Mouse (Mus musculus): ENCODE data around the gene Calr4. TPM values are rescaled to one million over a fixed set of nuclear protein-coding genes. Genes with fewer than 3 reads are reported as not detected.

Calr4 gene
- total RNA-seq (2014; rRNA removed) (0.54 and 1.0 TPM in 2 replicates), polyA plus RNA-seq (2015; fragmentation: Nextera tagmentation; extraction: Ambion mirVana) (1.6 TPM in 2 replicates)

- Histone ChIP-seq H3K36me3 (ENCODE audit: insufficient read depth, low read length) (no peaks in the 10 kb centered on the region), H3K9me3 (ENCODE audit: low read length) (no peaks in the 10 kb centered on the region), H3K4me1 (ENCODE audit: insufficient read depth, low read length) (peaks cover 5% of the 10 kb centered on the region), H3K4me3 (ENCODE audit: low read length) (no peak within 1 kb of the TSS), H3K4me2 (ENCODE audit: low read depth, low read length) (no peak within 1 kb of the TSS), H3K27me3 (ENCODE audit: insufficient read depth, low read length) (no peaks in the 10 kb centered on the region), H3K27ac (peak within 1 kb of the TSS; percentile 17; the same call in 1 of the 2 replicates), H3K9ac (replicated peaks; ENCODE audit: low read length) (no peak within 1 kb of the TSS)
- ATAC-seq (no peak), DNase-seq (ENCODE audit: low spot score) (no peak)
- WGBS: 79% methylated on average over 2 of the region's 2 CpGs
- TF ChIP-seq CTCF (IDR thresholded peaks at IDR 0.05; ENCODE audit: low read depth): no peak
Observed at GRCm38 (mm10) chr4:109234185-109234584, at the start of gene Calr4. TSS of gene Calr4 (plus strand) at chr4:109234485.

GRCm38 (mm10) chr4:109185616-109186405 is 48.5 kb upstream of the Calr4 start:
- Histone ChIP-seq H3K9me3 (ENCODE audit: low read length) (no peaks in the 10 kb centered on the region), H3K4me2 (ENCODE audit: low read depth, low read length) (no peak overlapping the region), H3K27me3 (ENCODE audit: insufficient read depth, low read length) (no peaks in the 10 kb centered on the region), H3K4me1 (ENCODE audit: insufficient read depth, low read length) (no peaks in the 10 kb centered on the region), H3K9ac (replicated peaks; ENCODE audit: low read length) (no peak overlapping the region), H3K4me3 (ENCODE audit: low read length) (no peak overlapping the region), H3K27ac (no peak overlapping the region), H3K36me3 (ENCODE audit: insufficient read depth, low read length) (no peaks in the 10 kb centered on the region)
- DNase-seq (ENCODE audit: low spot score) (no peak), ATAC-seq (no peak)
- WGBS: 82% methylated on average over 8 of the region's 8 CpGs
- TF ChIP-seq CTCF (IDR thresholded peaks at IDR 0.05; ENCODE audit: low read depth): no peak

- H3K9ac ChIP-seq (replicated peaks; ENCODE audit: low read length): no peak overlapping the region
- no peaks in the 10 kb centered on the region for H3K9me3 ChIP-seq (ENCODE audit: low read length)
- 75% methylated on average over 10 of the region's 10 CpGs for WGBS
- no peaks in the 10 kb centered on the region for H3K27me3 ChIP-seq (ENCODE audit: insufficient read depth, low read length)
- ATAC-seq (no peak), DNase-seq (ENCODE audit: low spot score) (no peak)
- H3K27ac ChIP-seq: no peak overlapping the region
- no peak for TF ChIP-seq CTCF (IDR thresholded peaks at IDR 0.05; ENCODE audit: low read depth)
- no peak overlapping the region for H3K4me3 ChIP-seq (ENCODE audit: low read length)
- H3K36me3 ChIP-seq (ENCODE audit: insufficient read depth, low read length): no peaks in the 10 kb centered on the region
- H3K4me2 ChIP-seq (ENCODE audit: low read depth, low read length): no peak overlapping the region
- H3K4me1 ChIP-seq (ENCODE audit: insufficient read depth, low read length): no peaks in the 10 kb centered on the region
Observed at GRCm38 (mm10) chr4:109191598-109191997, 42.7 kb upstream of the Calr4 start.

GRCm38 (mm10) chr4:109193886-109194285 is 40.4 kb upstream of the Calr4 start:
- no peaks in the 10 kb centered on the region for H3K9me3 ChIP-seq (ENCODE audit: low read length)
- H3K4me2 ChIP-seq (ENCODE audit: low read depth, low read length): no peak overlapping the region
- TF ChIP-seq CTCF (IDR thresholded peaks at IDR 0.05; ENCODE audit: low read depth): no peak
- no peaks in the 10 kb centered on the region for H3K27me3 ChIP-seq (ENCODE audit: insufficient read depth, low read length)
- H3K36me3 ChIP-seq (ENCODE audit: insufficient read depth, low read length): no peaks in the 10 kb centered on the region
- no peak for ATAC-seq
- no peak overlapping the region for H3K4me3 ChIP-seq (ENCODE audit: low read length)
- H3K27ac ChIP-seq: no peak overlapping the region
- no peaks in the 10 kb centered on the region for H3K4me1 ChIP-seq (ENCODE audit: insufficient read depth, low read length)
- H3K9ac ChIP-seq (replicated peaks; ENCODE audit: low read length): no peak overlapping the region
- WGBS: 81% methylated on average over 5 of the region's 5 CpGs
- DNase-seq (ENCODE audit: low spot score): no peak

GRCm38 (mm10) chr4:109195900-109196629 is 38.2 kb upstream of the Calr4 start:
- ATAC-seq: no peak
- no peaks in the 10 kb centered on the region for H3K36me3 ChIP-seq (ENCODE audit: insufficient read depth, low read length)
- no peaks in the 10 kb centered on the region for H3K9me3 ChIP-seq (ENCODE audit: low read length)
- H3K27ac ChIP-seq: no peak overlapping the region
- H3K27me3 ChIP-seq (ENCODE audit: insufficient read depth, low read length): no peaks in the 10 kb centered on the region
- no peak overlapping the region for H3K4me2 ChIP-seq (ENCODE audit: low read depth, low read length)
- H3K4me3 ChIP-seq (ENCODE audit: low read length): no peak overlapping the region
- peaks cover 7% of the 10 kb centered on the region; the same call in 1 of the 2 replicates for H3K4me1 ChIP-seq (ENCODE audit: insufficient read depth, low read length)
- no peak for TF ChIP-seq CTCF (IDR thresholded peaks at IDR 0.05; ENCODE audit: low read depth)
- 89% methylated on average over 7 of the region's 7 CpGs for WGBS
- DNase-seq (ENCODE audit: low spot score): no peak
- H3K9ac ChIP-seq (replicated peaks; ENCODE audit: low read length): no peak overlapping the region

- Histone ChIP-seq H3K4me3 (ENCODE audit: low read length) (no peak overlapping the region), H3K9ac (replicated peaks; ENCODE audit: low read length) (no peak overlapping the region), H3K36me3 (ENCODE audit: insufficient read depth, low read length) (no peaks in the 10 kb centered on the region), H3K9me3 (ENCODE audit: low read length) (no peaks in the 10 kb centered on the region), H3K27ac (no peak overlapping the region), H3K27me3 (ENCODE audit: insufficient read depth, low read length) (no peaks in the 10 kb centered on the region), H3K4me1 (ENCODE audit: insufficient read depth, low read length) (peaks cover 7% of the 10 kb centered on the region; the same call in 1 of the 2 replicates), H3K4me2 (ENCODE audit: low read depth, low read length) (no peak overlapping the region)
- DNase-seq (ENCODE audit: low spot score): no peak
- WGBS: 83% methylated on average over 4 of the region's 4 CpGs
- no peak for ATAC-seq
- no peak for TF ChIP-seq CTCF (IDR thresholded peaks at IDR 0.05; ENCODE audit: low read depth)
Observed at GRCm38 (mm10) chr4:109199069-109199468, 35.2 kb upstream of the Calr4 start.
